Mouse (Mus musculus): ENCODE measurements at regions not wholly inside any gene's neighbourhood (a gene's known extent, or its start where the extent isn't known, plus 50 kb on each side); places are given as distances from the start of the nearest gene placed in this dataset.

DNA sequence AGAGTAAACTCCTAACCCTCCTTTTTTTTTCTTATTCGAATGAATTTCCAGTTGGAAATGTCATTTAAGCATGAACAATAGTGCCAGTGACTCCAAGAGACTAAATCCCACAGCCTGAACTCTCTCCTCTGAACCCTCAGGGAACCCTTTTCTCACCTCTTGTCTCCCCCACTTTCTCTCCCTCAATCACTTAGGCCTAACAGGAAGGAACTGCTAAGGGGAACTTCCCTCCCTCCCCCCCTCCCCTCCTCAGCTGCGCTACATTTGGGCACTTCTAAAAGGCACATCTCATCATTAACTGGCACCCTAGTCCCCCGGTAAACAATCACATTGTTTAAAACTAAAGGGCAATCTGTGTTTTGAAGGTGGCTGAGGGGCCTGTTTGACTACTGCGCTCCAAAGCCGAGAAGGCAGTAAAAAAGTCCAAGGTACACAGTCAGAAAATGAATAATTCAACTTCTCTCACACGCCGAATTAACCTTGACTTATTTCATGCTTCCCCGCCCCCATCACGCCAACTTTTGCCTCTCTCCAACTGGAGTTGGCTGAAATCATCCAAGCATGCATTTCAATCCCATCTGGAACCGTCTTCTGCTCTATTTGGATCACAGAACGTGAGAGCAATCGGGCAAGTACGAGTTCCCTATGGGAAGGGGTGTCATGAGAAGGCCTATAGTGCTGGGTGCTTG, 71.2 kb upstream of the Klf7 start:
- H3K27ac ChIP-seq (ENCODE audit: insufficient read depth, low read depth) = peak overlapping the region; percentile 97
- no peaks in the 10 kb centered on the region for H3K36me3 ChIP-seq (replicated peaks in 1 of 2; ENCODE audit: control insufficient read depth in 1 of 2, insufficient read depth in 1 of 2, low read length in 1 of 2)
- no peak for TF ChIP-seq MAFK (IDR thresholded peaks at IDR 0.05; ENCODE audit: insufficient replicate concordance, low read length)
- TF ChIP-seq TCF12 (IDR thresholded peaks at IDR 0.05; ENCODE audit: low read depth, low read length) = peak; percentile 40
- 0 out of 2 replicates have a peak, but pooled peaks have one; percentile 20 for TF ChIP-seq NELFE (IDR thresholded peaks at IDR 0.05; ENCODE audit: low read depth, low read length)
- TF ChIP-seq GABPA (IDR thresholded peaks at IDR 0.05; ENCODE audit: insufficient replicate concordance, low read depth, low read length) = no peak
- TF ChIP-seq MXI1 (IDR thresholded peaks at IDR 0.05; ENCODE audit: low read depth, low read length) = no peak; the same call in 1 of the 2 replicates
- TF ChIP-seq RCOR1 (conservative IDR thresholded peaks at IDR 0.05; ENCODE audit: low read depth, low read length) = no peak
- TF ChIP-seq ZNF384 (IDR thresholded peaks at IDR 0.05; ENCODE audit: low read depth, low read length) = no peak
- TF ChIP-seq EP300 (IDR thresholded peaks at IDR 0.05; ENCODE audit: low read length) = peak; percentile 35; the same call in 1 of the 2 replicates
- peak; percentile 32; the same call in 1 of the 2 replicates for TF ChIP-seq IRF4 (IDR thresholded peaks at IDR 0.05; ENCODE audit: low read depth, low read length)
- TF ChIP-seq SMC3 (IDR thresholded peaks at IDR 0.05; ENCODE audit: low read depth, low read length) = no peak
- no peak for TF ChIP-seq USF2 (conservative IDR thresholded peaks at IDR 0.05; ENCODE audit: low read depth, low read length)
- peak; percentile 25; the same call in 1 of the 2 replicates for TF ChIP-seq ETS1 (conservative IDR thresholded peaks at IDR 0.05; ENCODE audit: low read depth, low read length)
- peak; percentile 60; the same call in 1 of the 2 replicates for TF ChIP-seq MAZ (IDR thresholded peaks at IDR 0.05; ENCODE audit: low read depth, low read length)
- H3K4me3 ChIP-seq (replicated peaks in 1 of 3; ENCODE audit: low read depth in 2 of 3, low read length in 2 of 3, poor library complexity in 1 of 3) = peak overlapping the region in 1 of 3 experiments; percentile 18
- peak overlapping the region; percentile 44 for H3K4me2 ChIP-seq (ENCODE audit: insufficient read depth, low read depth, poor library complexity, severe bottlenecking)
- peak; percentile 64 for DNase-seq (ENCODE audit: extremely low read depth)
- in situ Hi-C loops (cut with MboI; ENCODE audit: low pct_ligation_motif_present, low pct_unique_long_range_greater_than_20kb, low sequenced_read_pairs) = loop anchor here (10.0 kb wide), 2 partner anchors 68 to 112 kb away; partner anchors contain the start of gene Klf7
- dilution Hi-C loops (cut with MboI; ENCODE audit: extremely low pct_ligation_motif_present, extremely low pct_unique_long_range_greater_than_20kb, low sequenced_read_pairs) = no loop called here
- H3K27me3 ChIP-seq (replicated peaks) = no peaks in the 10 kb centered on the region
- peaks cover 36 to 71% of the 10 kb centered on the region in 2 experiments for H3K4me1 ChIP-seq (ENCODE audit: control insufficient read depth in 1 of 2, insufficient read depth in 2 of 2)
- H3K9ac ChIP-seq (ENCODE audit: insufficient read depth, low read depth) = peak overlapping the region; percentile 59
- H3K9me3 ChIP-seq (replicated peaks; ENCODE audit: low read length) = no peaks in the 10 kb centered on the region
- no peaks in the 10 kb centered on the region for H3K79me2 ChIP-seq (replicated peaks; ENCODE audit: control insufficient read depth, extremely low read depth, insufficient read depth, poor library complexity, severe bottlenecking)

DNA sequence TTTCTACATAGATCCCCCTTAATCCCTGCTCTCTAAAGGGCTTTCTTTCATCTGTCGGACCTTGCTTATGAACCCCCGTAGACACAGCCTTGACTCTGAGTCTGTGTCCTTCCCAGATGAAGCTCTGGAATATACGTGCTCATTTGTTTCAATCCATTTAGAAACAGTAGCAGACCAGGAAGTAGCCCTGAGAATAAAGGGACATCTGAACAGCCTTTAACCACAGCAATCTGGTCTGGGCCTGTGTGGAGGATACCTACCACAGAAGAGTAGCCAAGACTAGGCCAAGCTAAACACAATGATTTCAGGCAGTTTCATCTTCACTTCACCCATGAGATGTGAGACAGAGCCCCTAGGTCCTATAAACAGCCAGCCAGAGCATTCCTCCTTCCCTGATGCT, 70.7 kb upstream of the Klf7 start:
- H3K4me1 ChIP-seq (ENCODE audit: control insufficient read depth in 1 of 2, insufficient read depth in 2 of 2) = peaks cover 35 to 71% of the 10 kb centered on the region in 2 experiments
- TF ChIP-seq EP300 (IDR thresholded peaks at IDR 0.05; ENCODE audit: low read length) (no peak), TCF12 (IDR thresholded peaks at IDR 0.05; ENCODE audit: low read depth, low read length) (no peak), BHLHE40 (IDR thresholded peaks at IDR 0.05; ENCODE audit: low read depth, low read length) (no peak), NRF1 (IDR thresholded peaks at IDR 0.05; ENCODE audit: low read depth, low read length) (no peak), ZMIZ1 (IDR thresholded peaks at IDR 0.05; ENCODE audit: low read depth, low read length) (no peak), NELFE (IDR thresholded peaks at IDR 0.05; ENCODE audit: low read depth, low read length) (no peak; the same call in 1 of the 2 replicates), IRF4 (IDR thresholded peaks at IDR 0.05; ENCODE audit: low read depth, low read length) (no peak), ELF1 (IDR thresholded peaks at IDR 0.05; ENCODE audit: low read depth, low read length) (peak; percentile 73)
- dilution Hi-C loops (cut with MboI; ENCODE audit: extremely low pct_ligation_motif_present, extremely low pct_unique_long_range_greater_than_20kb, low sequenced_read_pairs) = no loop called here
- peak overlapping the region; percentile 44; the same call in 1 of the 2 replicates for H3K4me2 ChIP-seq (ENCODE audit: insufficient read depth, low read depth, poor library complexity, severe bottlenecking)
- peak overlapping the region; percentile 97 for H3K27ac ChIP-seq (ENCODE audit: insufficient read depth, low read depth)
- no peak for DNase-seq (ENCODE audit: extremely low read depth)
- in situ Hi-C loops (cut with MboI; ENCODE audit: low pct_ligation_motif_present, low pct_unique_long_range_greater_than_20kb, low sequenced_read_pairs) = loop anchor here (10.0 kb wide), 2 partner anchors 68 to 112 kb away; partner anchors contain the start of gene Klf7
- H3K27me3 ChIP-seq (replicated peaks) = no peaks in the 10 kb centered on the region
- no peaks in the 10 kb centered on the region for H3K79me2 ChIP-seq (replicated peaks; ENCODE audit: control insufficient read depth, extremely low read depth, insufficient read depth, poor library complexity, severe bottlenecking)
- H3K9me3 ChIP-seq (replicated peaks; ENCODE audit: low read length) = no peaks in the 10 kb centered on the region
- H3K9ac ChIP-seq (ENCODE audit: insufficient read depth, low read depth) = peak overlapping the region; percentile 59
- H3K36me3 ChIP-seq (replicated peaks in 1 of 2; ENCODE audit: control insufficient read depth in 1 of 2, insufficient read depth in 1 of 2, low read length in 1 of 2) = no peaks in the 10 kb centered on the region
- H3K4me3 ChIP-seq (replicated peaks in 1 of 3; ENCODE audit: low read depth in 2 of 3, low read length in 2 of 3, poor library complexity in 1 of 3) = peak overlapping the region in 2 of 3 experiments; percentile 8 to 18

Measured in CH12.LX (cell line).